Mouse (Mus musculus) cerebellum, adult 9-11 months (tissue): ENCODE data around the gene Rapgef4.
A peak's percentile ranks its signal among the peaks of the same experiment; 100 is the strongest.
"Not testable (repeated sequence)": the region's sequence is repeated elsewhere in the genome, so short reads cannot be mapped to it uniquely, and the experiment has no call there.

ENCODE experiments used
- DNase-seq: peaks from one replicate; pipeline ENCODE4 v3.0.0; 2022

Rapgef4 gene

GRCm38 (mm10) chr2:72031717-72032116, 50.7 kb downstream of the Rapgef4 start:
- no peak for DNase-seq

GRCm38 (mm10) chr2:72035616-72036015, 54.6 kb downstream of the Rapgef4 start:
- peak; percentile 87 for DNase-seq

GRCm38 (mm10) chr2:72037357-72037756, 56.3 kb downstream of the Rapgef4 start:
- no peak for DNase-seq

GRCm38 (mm10) chr2:72038235-72038634, 57.2 kb downstream of the Rapgef4 start:
- DNase-seq: peak; percentile 84

- DNase-seq: peak; percentile 84
Measured at GRCm38 (mm10) chr2:72038651-72039251, 57.7 kb downstream of the Rapgef4 start.

- DNase-seq: no peak
Measured at GRCm38 (mm10) chr2:72039522-72040045, 58.5 kb downstream of the Rapgef4 start.

GRCm38 (mm10) chr2:72041087-72041486, 60.0 kb downstream of the Rapgef4 start:
- no peak for DNase-seq

GRCm38 (mm10) chr2:72042093-72042492, 61.1 kb downstream of the Rapgef4 start:
- no peak for DNase-seq

- DNase-seq: no peak
Measured at GRCm38 (mm10) chr2:72044191-72044590, 63.2 kb downstream of the Rapgef4 start.

- DNase-seq: no peak
Measured at GRCm38 (mm10) chr2:72045024-72045423, 64.0 kb downstream of the Rapgef4 start.

- DNase-seq: no peak
Measured at GRCm38 (mm10) chr2:72045659-72046058, 64.6 kb downstream of the Rapgef4 start.

GRCm38 (mm10) chr2:72050451-72050850, 69.4 kb downstream of the Rapgef4 start:
- no peak for DNase-seq

GRCm38 (mm10) chr2:72054280-72054679, 73.2 kb downstream of the Rapgef4 start:
- no peak for DNase-seq

- DNase-seq: no peak
Measured at GRCm38 (mm10) chr2:72054736-72055135, 73.7 kb downstream of the Rapgef4 start.

GRCm38 (mm10) chr2:72055476-72055875, 74.4 kb downstream of the Rapgef4 start:
- no peak for DNase-seq

GRCm38 (mm10) chr2:72056081-72056874, 75.2 kb downstream of the Rapgef4 start:
- DNase-seq: peak; percentile 4

GRCm38 (mm10) chr2:72062931-72063330, 81.9 kb downstream of the Rapgef4 start:
- DNase-seq: no peak

GRCm38 (mm10) chr2:72068505-72068904, 87.5 kb downstream of the Rapgef4 start:
- DNase-seq: no peak

GRCm38 (mm10) chr2:72070086-72070485, 89.0 kb downstream of the Rapgef4 start:
- DNase-seq: no peak

- not testable (repeated sequence) for DNase-seq
Measured at GRCm38 (mm10) chr2:72073121-72073520, 92.1 kb downstream of the Rapgef4 start.

- DNase-seq: no peak
Measured at GRCm38 (mm10) chr2:72074999-72075561, 94.0 kb downstream of the Rapgef4 start.

GRCm38 (mm10) chr2:72077490-72078139, 96.6 kb downstream of the Rapgef4 start:
- DNase-seq: no peak

- no peak for DNase-seq
Measured at GRCm38 (mm10) chr2:72078140-72078521, 97.1 kb downstream of the Rapgef4 start.
